Comparison of ENCODE assay signal across 8 mouse cellular contexts in genomic region chr9:107296501-107296965, GRCm38 (mm10). TPM values are rescaled to one million over a fixed set of nuclear protein-coding genes. Genes with fewer than 3 reads are reported as not detected.
DNase-seq lines count a peak whose midpoint lies in the region; ATAC-seq and TF ChIP-seq lines count a peak whose summit lies in the region.

No protein-coding gene starts in this region.

- no peak overlapping the region; the same call in 1 of the 2 replicates for H3K27ac ChIP-seq in ES-E14 (ENCODE audit: insufficient read depth, low read depth, low read length, poor library complexity, severe bottlenecking)
- peak overlapping the region; percentile 32 for H3K27ac ChIP-seq in forebrain, embryonic 15.5 days (replicated peaks)
- H3K27ac ChIP-seq in olfactory bulb, adult 2 months (ENCODE audit: insufficient read depth, low read depth, low read length) = no peak overlapping the region
- H3K27ac ChIP-seq in thymus, adult 2 months (ENCODE audit: control insufficient read depth, insufficient read depth, low read length) = peak overlapping the region; percentile 13; the same call in 1 of the 2 replicates

- H3K4me2 ChIP-seq in forebrain, embryonic 15.5 days (replicated peaks) = peak overlapping the region; percentile 80

- peak; percentile 94 for DNase-seq in ES-E14 (ENCODE audit: low read depth, low spot score)
- DNase-seq in cerebellum, adult 11-12 months = peak; percentile 89
- peak; percentile 92 for DNase-seq in heart, postnatal 25 days (ENCODE audit: low spot score)
- peak; percentile 81 to 96 for DNase-seq in layer of hippocampus, adult 18-20 months (ENCODE audit: low spot score in 2 of 2)
- DNase-seq in lung, adult 2 months = peak; percentile 98
- peak; percentile 86 for DNase-seq in thymus, adult 2 months

- in situ Hi-C loops in ES-E14 (cut with MboI; ENCODE audit: low sequenced_read_pairs in 2 of 2, unreplicated experiment in 2 of 2) = loop anchor here in 1 of 2 experiments (10.0 kb wide), 1 partner anchor 392 kb away; no protein-coding TSS in a partner anchor

- no peaks in the 10 kb centered on the region for H3K27me3 ChIP-seq in forebrain, embryonic 15.5 days
- H3K27me3 ChIP-seq in thymus, adult 2 months (ENCODE audit: control insufficient read depth, insufficient read depth, low read length) = no peaks in the 10 kb centered on the region; the same call in 1 of the 2 replicates

- peak; percentile 98 for ATAC-seq in forebrain, embryonic 15.5 days (replicated peaks)

- TF ChIP-seq POLR2A in lung, adult 2 months (IDR thresholded peaks at IDR 0.05; ENCODE audit: borderline replicate concordance, extremely low read depth, low read depth, low read length) = peak; percentile 84
- no peak; the same call in 1 of the 2 replicates for TF ChIP-seq POLR2A in olfactory bulb, adult 2 months (IDR thresholded peaks at IDR 0.05; ENCODE audit: insufficient read depth, low read depth, low read length)
- no peak for TF ChIP-seq POLR2A in thymus, adult 2 months (IDR thresholded peaks at IDR 0.05; ENCODE audit: control insufficient read depth, extremely low read depth, insufficient read depth, low read length, poor library complexity)

- H3K36me3 ChIP-seq in ES-E14 (ENCODE audit: control insufficient read depth, insufficient read depth, low read length, poor library complexity, severe bottlenecking) = peaks cover 7% of the 10 kb centered on the region; the same call in 1 of the 2 replicates
- H3K36me3 ChIP-seq in forebrain, embryonic 15.5 days = peaks cover 10% of the 10 kb centered on the region; the same call in 1 of the 2 replicates
- no peaks in the 10 kb centered on the region for H3K36me3 ChIP-seq in thymus, adult 2 months (ENCODE audit: control insufficient read depth, insufficient read depth, low read length)

- H3K4me3 ChIP-seq in ES-E14 (ENCODE audit: insufficient read depth in 1 of 2, low read depth in 1 of 2, low read length in 2 of 2, poor library complexity in 1 of 2, severe bottlenecking in 1 of 2) = peak overlapping the region; percentile 51 to 78
- peak overlapping the region; percentile 54 for H3K4me3 ChIP-seq in forebrain, embryonic 15.5 days
- peak overlapping the region; percentile 86 for H3K4me3 ChIP-seq in lung, adult 2 months (replicated peaks; ENCODE audit: extremely low read depth, low read depth, low read length)
- peak overlapping the region; percentile 72 for H3K4me3 ChIP-seq in olfactory bulb, adult 2 months (ENCODE audit: insufficient read depth, low read depth, low read length)
- H3K4me3 ChIP-seq in thymus, adult 2 months (ENCODE audit: control insufficient read depth, insufficient read depth, low read length) = peak overlapping the region; percentile 84

- intact Hi-C loops in heart, postnatal 25 days (cut with DNase I) = no loop called here

- WGBS in forebrain, embryonic 15.5 days = 0% methylated on average over 31 of the region's 31 CpGs
- under 1% methylated on average over 31 of the region's 31 CpGs for WGBS in lung, adult 2 months
- WGBS in olfactory bulb, adult 2 months = under 1% methylated on average over 31 of the region's 31 CpGs
- under 1% methylated on average over 31 of the region's 31 CpGs for WGBS in thymus, adult 2 months

- H3K4me1 ChIP-seq in ES-E14 (ENCODE audit: control insufficient read depth in 2 of 2, insufficient read depth in 2 of 2, low read length in 2 of 2, poor library complexity in 1 of 2) = peaks cover 0 to 15% of the 10 kb centered on the region in 2 experiments; a peak in 2 of 4 replicates
- peaks cover 22% of the 10 kb centered on the region for H3K4me1 ChIP-seq in forebrain, embryonic 15.5 days
- H3K4me1 ChIP-seq in lung, adult 2 months (ENCODE audit: control insufficient read depth, insufficient read depth, low read length) = peaks cover 16% of the 10 kb centered on the region
- peaks cover 20% of the 10 kb centered on the region for H3K4me1 ChIP-seq in olfactory bulb, adult 2 months (ENCODE audit: control insufficient read depth, insufficient read depth, low read length)
- H3K4me1 ChIP-seq in thymus, adult 2 months (replicated peaks; ENCODE audit: control insufficient read depth, insufficient read depth, low read length) = peaks cover 13% of the 10 kb centered on the region

- peak overlapping the region; percentile 46 for H3K9ac ChIP-seq in ES-E14 (ENCODE audit: insufficient read depth, low read depth, low read length, poor library complexity, severe bottlenecking)
- peak overlapping the region; percentile 73 for H3K9ac ChIP-seq in forebrain, embryonic 15.5 days (replicated peaks)

- H3K9me3 ChIP-seq in ES-E14 (ENCODE audit: control insufficient read depth, insufficient read depth, low read depth, low read length) = no peaks in the 10 kb centered on the region
- no peaks in the 10 kb centered on the region for H3K9me3 ChIP-seq in forebrain, embryonic 15.5 days

- no peak for TF ChIP-seq CTCF in lung, adult 2 months (IDR thresholded peaks at IDR 0.05; ENCODE audit: insufficient read depth, low read length)
- TF ChIP-seq CTCF in olfactory bulb, adult 2 months (IDR thresholded peaks at IDR 0.05; ENCODE audit: insufficient read depth, low read depth, low read length) = no peak
- peak; percentile 9; the same call in 1 of the 2 replicates for TF ChIP-seq CTCF in thymus, adult 2 months (IDR thresholded peaks at IDR 0.05; ENCODE audit: borderline replicate concordance, control insufficient read depth, extremely low read depth, insufficient read depth, low read length, poor library complexity)

TF ChIP-seq in ES-E14, 5 proteins besides CTCF, POLR2A, EP300 and RAD21:
- TF ChIP-seq CHD2 (IDR thresholded peaks at IDR 0.05; ENCODE audit: low read depth, low read length) (peak; percentile 89), HCFC1 (IDR thresholded peaks at IDR 0.05; ENCODE audit: borderline replicate concordance, insufficient read depth, low read length) (no peak)

RNA-seq across cellular contexts. Expression of gene Cish, which starts 0.7 kb away (rescaled TPM):
- 1.5 and 2.5 TPM in 2 replicates for total RNA-seq in ES-E14 (2012; rRNA removed)
- 9.5 and 11.5 TPM in 2 replicates for polyA plus RNA-seq in forebrain, embryonic 15.5 days (2015; fragmentation: Nextera tagmentation; extraction: Ambion mirVana)
- total RNA-seq in heart, postnatal 25 days (2021) = 100 to 1,000 TPM; 122 to 198 TPM
- total RNA-seq in layer of hippocampus, adult 18-20 months (2021) = 1 to 10 TPM; 3.0 to 6.3 TPM
- 61.1 and 72.2 TPM in 2 replicates for polyA plus RNA-seq in lung, adult 2 months (2012; rRNA removed)
- not detected in 2 replicates for polyA plus RNA-seq in olfactory bulb, adult 2 months (2012; ENCODE audit: insufficient read depth, insufficient read length, low replicate concordance, missing spikeins)
- 34.5 and 39.6 TPM in 2 replicates for polyA plus RNA-seq in thymus, adult 2 months (2012; rRNA removed)

RNA-seq across cellular contexts. Expression of gene Mapkapk3, which starts 6.9 kb away (rescaled TPM):
- total RNA-seq in ES-E14 (2012; rRNA removed) = 25.7 and 49.1 TPM in 2 replicates
- 1.4 and 1.8 TPM in 2 replicates for polyA plus RNA-seq in forebrain, embryonic 15.5 days (2015; fragmentation: Nextera tagmentation; extraction: Ambion mirVana)
- total RNA-seq in heart, postnatal 25 days (2021) = 10 to 100 TPM; 28.3 to 30.9 TPM
- 1 to 10 TPM; 1.8 to 2.2 TPM for total RNA-seq in layer of hippocampus, adult 18-20 months (2021)
- 29.3 and 41.1 TPM in 2 replicates for polyA plus RNA-seq in lung, adult 2 months (2012; rRNA removed)
- not detected in 2 replicates for polyA plus RNA-seq in olfactory bulb, adult 2 months (2012; ENCODE audit: insufficient read depth, insufficient read length, low replicate concordance, missing spikeins)
- 30.5 and 43.6 TPM in 2 replicates for polyA plus RNA-seq in thymus, adult 2 months (2012; rRNA removed)

RNA-seq across cellular contexts. Expression of gene Hemk1, which starts 41.6 kb away (rescaled TPM):
- 29.1 and 41.3 TPM in 2 replicates for total RNA-seq in ES-E14 (2012; rRNA removed)
- 14.6 and 16.0 TPM in 2 replicates for polyA plus RNA-seq in forebrain, embryonic 15.5 days (2015; fragmentation: Nextera tagmentation; extraction: Ambion mirVana)
- total RNA-seq in heart, postnatal 25 days (2021) = 10 to 100 TPM; 23.0 to 26.9 TPM
- total RNA-seq in layer of hippocampus, adult 18-20 months (2021) = 10 to 100 TPM; 14.5 to 14.9 TPM
- polyA plus RNA-seq in lung, adult 2 months (2012; rRNA removed) = 16.9 and 21.0 TPM in 2 replicates
- polyA plus RNA-seq in olfactory bulb, adult 2 months (2012; ENCODE audit: insufficient read depth, insufficient read length, low replicate concordance, missing spikeins) = not detected in 2 replicates
- 23.6 and 25.5 TPM in 2 replicates for polyA plus RNA-seq in thymus, adult 2 months (2012; rRNA removed)

RNA-seq across cellular contexts. Expression of gene 6430571L13Rik, which starts 43.9 kb away (rescaled TPM):
- total RNA-seq in ES-E14 (2012; rRNA removed) = 0.45 and 0.95 TPM in 2 replicates
- 4.1 and 4.5 TPM in 2 replicates for polyA plus RNA-seq in forebrain, embryonic 15.5 days (2015; fragmentation: Nextera tagmentation; extraction: Ambion mirVana)
- total RNA-seq in heart, postnatal 25 days (2021) = 1 to 10 TPM; 4.8 to 5.9 TPM
- 1 to 10 TPM; 2.5 to 3.2 TPM for total RNA-seq in layer of hippocampus, adult 18-20 months (2021)
- polyA plus RNA-seq in lung, adult 2 months (2012; rRNA removed) = 0.34 and 1.1 TPM in 2 replicates
- polyA plus RNA-seq in olfactory bulb, adult 2 months (2012; ENCODE audit: insufficient read depth, insufficient read length, low replicate concordance, missing spikeins) = not detected in 2 replicates
- polyA plus RNA-seq in thymus, adult 2 months (2012; rRNA removed) = 0.91 and 1.2 TPM in 2 replicates

Comparison
In these comparisons a context has a peak if more than half of its experiments do, and no peak if none do; other contexts are left out.
1. H3K27ac ChIP-seq: peak in forebrain, embryonic 15.5 days (single experiment) and thymus, adult 2 months (single experiment); none in ES-E14 (single experiment) and olfactory bulb, adult 2 months (single experiment).
2. RNA of gene Cish, which starts 0.7 kb away (polyA plus RNA-seq): 61.1 to 72.2 TPM in lung, adult 2 months, 34.5 to 39.6 TPM in thymus, adult 2 months and 9.5 to 11.5 TPM in forebrain, embryonic 15.5 days; not detected in olfactory bulb, adult 2 months; every median in the first group is over 10 times any median in the second.
3. RNA of gene Mapkapk3, which starts 6.9 kb away (polyA plus RNA-seq): 30.5 to 43.6 TPM in thymus, adult 2 months and 29.3 to 41.1 TPM in lung, adult 2 months; 1.4 to 1.8 TPM in forebrain, embryonic 15.5 days and not detected in olfactory bulb, adult 2 months; every median in the first group is over 10 times any median in the second.
4. RNA of gene Hemk1, which starts 41.6 kb away (polyA plus RNA-seq): 23.6 to 25.5 TPM in thymus, adult 2 months, 16.9 to 21.0 TPM in lung, adult 2 months and 14.6 to 16.0 TPM in forebrain, embryonic 15.5 days; not detected in olfactory bulb, adult 2 months; every median in the first group is over 10 times any median in the second.
5. Peak in every context shown above with its lines, with median percentiles within 50 percentile points of each other: DNase-seq and H3K4me3 ChIP-seq.